Mouse (Mus musculus) embryonic facial prominence, embryonic 15.5 days (tissue): ENCODE measurements around the gene Ccsap. TPM values are rescaled to one million over a fixed set of nuclear protein-coding genes. Genes with fewer than 3 reads are reported as not detected.

Source experiments
- ATAC-seq: fragments of 200-750 bp; cut with Nextera tagmentation; 2 replicates; pipeline ENCODE4 v1.8.0; 2017; ENCODE audit warnings: low read depth, moderate TSS enrichment; ENCODE audit not compliant: insufficient number of reproducible peaks, low FRiP score, low TSS enrichment
- H3K27ac ChIP-seq: fragments of 300-500 bp; sonication (generic); replicated peaks from 2 replicates; pipeline ENCODE4 v1.5.1; 2015; ENCODE audit warnings: mild to moderate bottlenecking, inconsistent platforms
- H3K27me3 ChIP-seq: fragments of 300-500 bp; sonication (generic); 2 replicates; pipeline ENCODE4 v1.6.1; 2015; ENCODE audit warnings: inconsistent platforms
- H3K36me3 ChIP-seq: fragments of 300-500 bp; sonication (generic); 2 replicates; pipeline ENCODE4 v1.6.1; 2015; ENCODE audit warnings: mild to moderate bottlenecking, inconsistent platforms
- H3K4me1 ChIP-seq: fragments of 300-500 bp; sonication (generic); 2 replicates; pipeline ENCODE4 v1.6.1; 2015; ENCODE audit warnings: inconsistent platforms
- H3K4me2 ChIP-seq: fragments of 300-500 bp; sonication (generic); replicated peaks from 2 replicates; pipeline ENCODE4 v1.6.1; 2015; ENCODE audit warnings: mild to moderate bottlenecking, inconsistent platforms
- H3K4me3 ChIP-seq: fragments of 300-500 bp; sonication (generic); replicated peaks from 2 replicates; pipeline ENCODE4 v1.5.1; 2015; ENCODE audit warnings: mild to moderate bottlenecking, inconsistent platforms
- H3K9ac ChIP-seq: fragments of 300-500 bp; sonication (generic); 2 replicates; pipeline ENCODE4 v1.6.1; 2015; ENCODE audit warnings: inconsistent platforms
- H3K9me3 ChIP-seq: fragments of 300-500 bp; sonication (generic); replicated peaks from 2 replicates; pipeline ENCODE4 v1.6.1; 2016; ENCODE audit warnings: inconsistent platforms
- WGBS: fragments of 180-500 bp; shearing (Covaris S2); methylation state at CpG from one replicate; pipeline ENCODE4 v1.1.7; 2015; 5-methylcytosine and 5-hydroxymethylcytosine counted together
- polyA plus RNA-seq: library from polyadenylated mRNA; unstranded; fragments of >200 nt; fragmentation: Nextera tagmentation; extraction: Ambion mirVana; gene quantifications from 2 replicates; pipeline ENCODE4 v1.2.1, GENCODE M21; 2015

Gene Ccsap
- 4.9 and 6.5 TPM in 2 replicates for polyA plus RNA-seq

DNA sequence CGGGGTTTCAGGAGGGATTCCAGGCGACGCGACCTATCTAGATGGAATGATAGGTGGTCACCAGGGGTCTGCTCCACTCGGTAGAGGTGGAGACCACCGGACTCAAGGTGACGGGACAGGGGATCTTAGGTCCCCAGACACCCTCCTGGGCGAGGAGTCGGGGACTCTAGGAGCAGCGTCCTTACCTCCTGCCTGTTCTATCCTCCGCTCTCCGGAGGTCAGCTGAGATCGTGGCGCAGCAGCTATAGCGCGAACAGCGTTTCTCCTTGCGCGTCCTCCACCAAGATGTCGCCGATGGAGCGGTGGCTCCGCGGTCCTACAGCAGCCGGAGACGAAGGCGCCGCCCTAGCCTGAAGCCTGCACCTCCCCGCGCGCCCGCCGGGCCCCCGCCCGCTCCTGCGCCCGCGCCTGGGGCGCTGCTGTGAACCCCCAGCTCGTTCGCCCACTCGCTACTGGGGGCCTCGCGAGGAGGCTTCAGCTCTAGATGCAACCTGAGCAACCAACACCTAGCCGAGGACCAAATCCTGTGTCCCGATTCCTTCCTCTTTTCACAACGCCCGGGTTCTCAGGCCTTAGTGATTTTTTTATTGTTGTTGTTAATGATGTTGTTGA lies at the start of gene Ccsap:
Gene Ccsap (minus strand): TSS at position 562 of the 612 bp plus-strand sequence.
- peak within 1 kb of the TSS; percentile 66 for H3K27ac ChIP-seq
- WGBS: under 1% methylated on average over 48 of the region's 48 CpGs

DNA sequence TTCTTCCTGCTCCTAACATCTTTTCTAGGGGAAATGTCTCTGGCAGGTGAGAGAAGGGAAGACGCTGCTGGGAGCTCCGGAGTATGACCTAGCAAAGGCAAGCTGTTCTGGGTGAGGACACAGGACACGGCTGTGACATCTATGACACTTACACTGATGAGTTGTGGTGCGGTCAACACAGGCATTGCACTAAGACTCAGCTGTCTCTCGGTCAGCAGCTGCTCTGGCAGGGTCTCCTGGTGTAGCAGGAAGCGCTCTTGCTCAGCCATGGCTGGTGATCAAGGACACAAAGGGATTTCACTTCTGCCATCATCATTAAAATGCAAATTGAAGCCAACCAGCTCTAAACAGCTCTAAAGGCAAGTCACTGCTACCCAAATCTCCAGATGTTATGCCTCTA lies 47.6 kb upstream of the Ccsap start:
- H3K9me3 ChIP-seq: no peaks in the 10 kb centered on the region
- H3K36me3 ChIP-seq: peaks cover 72% of the 10 kb centered on the region
- H3K4me3 ChIP-seq: no peak overlapping the region
- H3K27ac ChIP-seq: no peak overlapping the region
- peak overlapping the region; percentile 1; the same call in 1 of the 2 replicates for H3K9ac ChIP-seq
- no peak; the same call in 1 of the 2 replicates for ATAC-seq
- H3K27me3 ChIP-seq: no peaks in the 10 kb centered on the region
- H3K4me1 ChIP-seq: no peaks in the 10 kb centered on the region
- H3K4me2 ChIP-seq: no peak overlapping the region
- 83% methylated on average over 6 of the region's 6 CpGs for WGBS

More for the DNA sequence above, at the start of gene Ccsap:
- peak within 1 kb of the TSS; percentile 64 for H3K4me3 ChIP-seq
- peak within 1 kb of the TSS; percentile 65 for H3K9ac ChIP-seq
- H3K27me3 ChIP-seq: peaks cover 19% of the 10 kb centered on the region; the same call in 1 of the 2 replicates
- no peaks in the 10 kb centered on the region for H3K36me3 ChIP-seq
- peak within 1 kb of the TSS; percentile 94 for H3K4me2 ChIP-seq
- H3K9me3 ChIP-seq: no peaks in the 10 kb centered on the region
- H3K4me1 ChIP-seq: peaks cover 13% of the 10 kb centered on the region
- ATAC-seq: peak; percentile 39

DNA sequence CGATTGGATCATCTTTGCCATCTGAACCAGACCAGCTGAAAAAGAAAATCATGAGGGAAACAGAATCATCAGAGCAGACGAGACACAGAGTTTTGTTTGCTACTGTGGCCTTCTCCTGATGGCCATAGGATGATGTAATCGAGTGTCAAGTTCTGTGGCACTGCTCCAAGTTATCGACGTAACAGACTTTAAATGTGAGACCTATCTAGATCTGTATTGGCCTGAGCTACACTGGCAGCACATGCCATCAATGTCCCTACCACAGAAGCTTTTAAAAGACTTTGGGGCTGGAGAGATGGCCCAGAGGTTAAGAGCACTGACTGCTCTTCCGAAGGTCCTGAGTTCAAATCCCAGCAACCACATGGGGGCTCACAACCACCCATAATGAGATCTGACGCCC lies 42.6 kb upstream of the Ccsap start:
- H3K9ac ChIP-seq: no peak overlapping the region
- no peak overlapping the region for H3K27ac ChIP-seq
- no peaks in the 10 kb centered on the region for H3K27me3 ChIP-seq
- 80% methylated on average over 7 of the region's 7 CpGs for WGBS
- no peak overlapping the region for H3K4me3 ChIP-seq
- H3K9me3 ChIP-seq: no peaks in the 10 kb centered on the region
- no peak for ATAC-seq
- peaks cover 61% of the 10 kb centered on the region for H3K36me3 ChIP-seq
- H3K4me1 ChIP-seq: no peaks in the 10 kb centered on the region
- no peak overlapping the region for H3K4me2 ChIP-seq

DNA sequence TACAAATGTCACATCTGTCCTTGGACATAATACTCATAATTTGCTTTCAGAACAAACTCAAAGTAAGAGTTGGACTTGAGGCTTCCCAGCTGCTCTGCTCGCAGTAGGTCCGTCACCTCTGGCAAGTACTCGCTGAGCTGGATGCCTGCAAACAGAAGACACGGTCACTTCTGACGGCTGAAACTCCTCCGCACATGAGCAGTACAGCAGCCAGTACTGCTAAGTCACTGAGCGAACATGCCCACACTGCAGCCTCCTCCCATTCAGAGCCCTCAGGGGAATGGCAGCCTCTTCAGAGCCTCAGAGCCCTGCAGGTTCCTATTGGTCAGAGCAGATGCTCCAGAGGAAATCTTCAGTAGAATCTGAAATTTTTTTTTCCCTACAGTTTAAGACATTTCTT lies 39.4 kb upstream of the Ccsap start:
- no peak overlapping the region for H3K9ac ChIP-seq
- H3K4me3 ChIP-seq: no peak overlapping the region
- H3K36me3 ChIP-seq: peaks cover 40% of the 10 kb centered on the region
- H3K9me3 ChIP-seq: no peaks in the 10 kb centered on the region
- peaks cover 22% of the 10 kb centered on the region for H3K27me3 ChIP-seq
- no peak for ATAC-seq
- no peaks in the 10 kb centered on the region for H3K4me1 ChIP-seq
- WGBS: 81% methylated on average over 7 of the region's 7 CpGs
- no peak overlapping the region for H3K4me2 ChIP-seq
- no peak overlapping the region for H3K27ac ChIP-seq

DNA sequence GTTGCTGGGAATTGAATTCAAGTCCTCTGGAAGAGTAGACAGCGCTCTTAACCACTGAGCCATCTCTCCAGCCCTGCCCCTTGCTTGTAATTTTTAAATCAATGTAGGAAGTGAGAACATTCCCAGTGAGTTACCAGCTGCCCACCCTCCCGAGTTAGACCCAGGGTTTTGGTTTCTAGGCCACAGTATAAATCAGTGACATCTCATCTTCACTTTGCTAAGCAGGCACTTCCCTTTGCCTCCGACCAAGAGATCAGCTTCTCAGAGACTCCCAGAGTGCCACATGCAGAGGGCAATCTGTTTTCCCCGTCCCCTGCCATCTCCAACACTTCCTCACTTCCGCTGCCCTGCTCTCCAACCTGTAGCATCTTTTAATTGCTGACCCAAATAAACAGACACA lies 38.6 kb upstream of the Ccsap start:
- peaks cover 32% of the 10 kb centered on the region for H3K36me3 ChIP-seq
- no peak overlapping the region for H3K9ac ChIP-seq
- peaks cover 30% of the 10 kb centered on the region for H3K27me3 ChIP-seq
- 85% methylated on average over 5 of the region's 5 CpGs for WGBS
- no peak overlapping the region for H3K27ac ChIP-seq
- no peak for ATAC-seq
- H3K4me2 ChIP-seq: no peak overlapping the region
- H3K4me3 ChIP-seq: no peak overlapping the region
- no peaks in the 10 kb centered on the region for H3K4me1 ChIP-seq
- no peaks in the 10 kb centered on the region for H3K9me3 ChIP-seq

DNA sequence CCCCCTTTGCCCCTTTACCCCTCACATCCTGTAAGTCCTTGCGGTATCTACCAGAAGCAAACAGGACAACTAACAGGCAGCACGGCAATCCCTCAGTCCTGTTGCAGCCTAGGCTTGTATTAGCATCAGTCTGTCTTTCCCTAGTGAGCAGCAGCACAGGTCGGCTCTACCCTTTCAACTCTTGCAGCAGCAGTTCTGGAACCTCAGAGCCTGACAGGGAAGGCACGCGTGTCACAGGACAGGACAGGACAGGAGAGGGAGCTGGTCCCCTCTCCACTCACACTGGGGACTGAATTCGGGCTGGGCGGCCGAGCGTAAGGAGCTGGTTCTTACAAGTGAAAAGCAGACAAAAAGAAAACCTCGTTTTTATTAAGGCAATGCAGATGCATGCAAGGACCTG lies 36.8 kb upstream of the Ccsap start:
- Histone ChIP-seq H3K4me3 (no peak overlapping the region), H3K4me1 (peaks cover 12% of the 10 kb centered on the region), H3K9me3 (no peaks in the 10 kb centered on the region), H3K4me2 (no peak overlapping the region), H3K27me3 (peaks cover 48% of the 10 kb centered on the region), H3K36me3 (peaks cover 20% of the 10 kb centered on the region), H3K9ac (no peak overlapping the region), H3K27ac (no peak overlapping the region)
- 54% methylated on average over 10 of the region's 10 CpGs for WGBS
- ATAC-seq: no peak

DNA sequence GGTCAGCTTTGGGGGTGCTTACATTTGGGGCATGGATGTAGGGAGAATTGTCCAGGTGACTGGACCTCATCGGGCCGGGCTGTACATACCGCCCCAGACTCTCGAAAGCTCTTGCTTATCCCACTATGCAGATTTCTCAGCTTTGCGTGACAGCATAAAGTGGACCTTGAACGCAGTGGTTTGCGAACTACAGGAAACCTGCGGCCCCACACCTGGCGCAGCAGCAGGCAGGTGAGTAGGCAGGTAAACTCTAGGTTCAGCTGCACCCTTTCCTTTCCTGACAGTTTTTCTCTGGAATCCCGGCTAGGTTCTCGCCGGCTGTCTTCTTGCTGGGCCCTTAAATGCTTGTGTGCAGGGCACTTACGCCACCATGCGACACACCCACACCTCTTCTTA lies 36.4 kb upstream of the Ccsap start:
- peaks cover 16% of the 10 kb centered on the region for H3K4me1 ChIP-seq
- peaks cover 52% of the 10 kb centered on the region for H3K27me3 ChIP-seq
- H3K27ac ChIP-seq: no peak overlapping the region
- H3K9me3 ChIP-seq: no peaks in the 10 kb centered on the region
- H3K4me3 ChIP-seq: no peak overlapping the region
- H3K9ac ChIP-seq: no peak overlapping the region
- peaks cover 16% of the 10 kb centered on the region for H3K36me3 ChIP-seq
- H3K4me2 ChIP-seq: no peak overlapping the region
- WGBS: 56% methylated on average over 14 of the region's 14 CpGs
- no peak for ATAC-seq

DNA sequence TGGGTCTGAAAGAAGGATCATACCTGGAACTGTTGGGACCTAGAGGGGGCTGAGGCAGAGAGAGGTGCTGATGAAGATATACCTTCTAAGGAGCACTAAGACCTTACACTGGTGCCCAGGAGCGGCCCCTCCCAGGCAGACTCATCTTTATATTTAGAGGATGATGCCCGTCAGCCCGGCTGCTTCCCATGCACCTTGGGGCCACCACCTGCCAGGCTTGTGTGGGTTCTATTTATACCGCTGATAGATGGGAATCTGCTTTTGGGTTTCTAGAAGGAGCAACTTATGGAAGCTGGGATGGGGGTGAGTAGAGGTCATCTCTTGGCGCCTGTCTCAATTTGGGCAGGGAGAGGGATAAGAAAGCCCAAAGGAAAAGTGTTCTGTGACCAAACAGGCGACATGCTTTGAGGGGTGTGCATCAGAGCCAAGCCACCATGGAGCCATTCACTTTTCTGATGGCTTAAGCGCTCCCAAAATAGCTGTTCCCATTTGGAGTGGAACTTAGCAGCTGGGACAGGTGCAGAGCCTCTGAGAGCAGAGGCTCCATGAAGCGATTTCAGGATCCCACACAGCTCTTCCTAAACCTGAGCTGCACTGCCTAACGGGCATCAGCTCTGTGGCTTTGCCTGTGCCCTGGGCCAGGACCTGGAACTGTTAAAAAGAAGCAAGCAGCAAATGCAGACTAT lies 35.8 kb upstream of the Ccsap start:
- ATAC-seq: no peak
- H3K36me3 ChIP-seq: peaks cover 10% of the 10 kb centered on the region; the same call in 1 of the 2 replicates
- H3K27me3 ChIP-seq: peaks cover 58% of the 10 kb centered on the region
- no peak overlapping the region for H3K27ac ChIP-seq
- H3K9me3 ChIP-seq: no peaks in the 10 kb centered on the region
- H3K4me1 ChIP-seq: peaks cover 20% of the 10 kb centered on the region
- 65% methylated on average over 9 of the region's 9 CpGs for WGBS
- H3K4me3 ChIP-seq: no peak overlapping the region
- H3K4me2 ChIP-seq: no peak overlapping the region
- no peak overlapping the region for H3K9ac ChIP-seq

DNA sequence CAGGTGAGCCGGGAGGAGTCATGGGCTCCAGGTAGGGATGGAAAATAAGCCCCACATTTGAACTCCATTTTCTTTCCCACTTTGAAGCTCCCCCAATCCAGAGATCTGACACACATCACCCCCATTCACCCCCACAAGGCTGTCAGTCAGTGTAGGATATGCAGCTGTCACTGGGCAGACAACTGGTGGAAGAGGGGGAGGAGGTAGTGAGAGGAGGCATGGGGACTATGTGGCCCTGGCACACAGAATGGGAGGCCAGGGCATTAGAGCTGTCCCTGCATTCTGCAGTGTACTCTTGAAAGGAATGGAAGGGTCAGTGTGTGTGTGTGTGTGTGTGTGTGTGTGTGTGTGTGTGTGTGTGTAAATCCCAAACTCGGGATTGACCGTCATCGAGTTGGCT lies 35.2 kb upstream of the Ccsap start:
- Histone ChIP-seq H3K4me1 (peaks cover 20% of the 10 kb centered on the region), H3K27ac (no peak overlapping the region), H3K27me3 (peaks cover 64% of the 10 kb centered on the region), H3K9ac (no peak overlapping the region), H3K9me3 (no peaks in the 10 kb centered on the region), H3K36me3 (peaks cover 4% of the 10 kb centered on the region; the same call in 1 of the 2 replicates), H3K4me3 (no peak overlapping the region), H3K4me2 (no peak overlapping the region)
- ATAC-seq: no peak
- WGBS: 75% methylated on average over 4 of the region's 4 CpGs

DNA sequence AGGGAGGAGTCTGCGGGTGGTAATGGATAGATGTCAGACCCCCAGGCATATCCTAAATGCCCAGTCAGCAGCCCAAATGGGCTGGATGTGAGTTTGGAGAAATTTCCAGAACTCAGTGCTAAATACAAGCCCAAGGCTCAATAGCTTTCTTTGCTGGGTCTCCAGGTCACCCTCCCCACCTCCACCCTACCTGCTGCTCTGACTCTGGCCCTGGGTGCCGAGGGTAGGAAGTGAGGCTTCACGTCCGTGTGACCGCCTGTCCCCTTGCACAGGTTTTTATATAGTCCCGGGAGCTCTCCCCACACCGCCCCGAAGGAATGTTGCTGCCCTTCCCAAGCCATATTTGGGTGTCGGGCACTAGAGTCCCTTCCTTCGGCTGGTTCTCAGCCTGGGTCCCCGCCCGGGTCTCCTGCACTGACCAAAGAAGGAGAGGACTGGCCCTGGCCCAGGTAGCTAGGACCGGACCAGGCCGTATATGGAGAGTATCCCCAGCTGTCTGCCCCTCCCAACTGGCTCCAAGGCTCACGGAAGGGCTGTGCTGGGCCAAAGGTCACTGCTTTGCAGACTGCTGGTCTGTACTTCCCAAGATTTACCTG lies 34.6 kb upstream of the Ccsap start, which contains the start of gene Acta1:
Gene Acta1 (minus strand): TSS at position 250 of the 596 bp plus-strand sequence.
- Histone ChIP-seq H3K4me2 (no peak within 1 kb of the TSS), H3K27me3 (peaks cover 70% of the 10 kb centered on the region), H3K27ac (no peak within 1 kb of the TSS), H3K4me1 (peaks cover 20% of the 10 kb centered on the region), H3K9me3 (no peaks in the 10 kb centered on the region), H3K4me3 (0 out of 2 replicates have a peak within 1 kb of the TSS, but pooled peaks have one; percentile 4), H3K9ac (no peak within 1 kb of the TSS), H3K36me3 (0 out of 2 replicates have a peak, but pooled peaks cover 3% of the 10 kb centered on the region)
- ATAC-seq: no peak
- WGBS: 17% methylated on average over 15 of the region's 15 CpGs

DNA sequence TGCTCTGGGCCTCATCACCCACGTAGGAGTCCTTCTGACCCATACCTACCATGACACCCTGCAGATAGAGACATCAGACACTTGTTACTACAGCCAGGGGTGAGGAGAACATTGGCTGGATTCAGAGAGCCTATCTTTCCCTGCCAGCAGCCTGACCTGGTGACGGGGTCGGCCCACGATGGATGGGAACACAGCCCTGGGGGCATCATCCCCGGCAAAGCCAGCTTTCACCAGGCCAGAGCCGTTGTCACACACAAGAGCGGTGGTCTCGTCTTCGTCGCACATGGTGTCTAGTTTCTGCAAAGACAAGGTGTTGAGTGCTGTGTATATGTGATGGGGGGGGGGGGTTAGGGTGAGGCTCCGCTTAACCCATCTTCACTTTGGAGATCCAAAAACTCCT lies 33.4 kb upstream of the Ccsap start:
- no peak for ATAC-seq
- 0 out of 2 replicates have a peak overlapping the region, but pooled peaks have one; percentile 4 for H3K4me3 ChIP-seq
- no peak overlapping the region for H3K9ac ChIP-seq
- peaks cover 20% of the 10 kb centered on the region for H3K4me1 ChIP-seq
- no peak overlapping the region for H3K4me2 ChIP-seq
- 58% methylated on average over 11 of the region's 11 CpGs for WGBS
- no peaks in the 10 kb centered on the region for H3K9me3 ChIP-seq
- H3K27ac ChIP-seq: no peak overlapping the region
- peaks cover 76% of the 10 kb centered on the region for H3K27me3 ChIP-seq
- no peaks in the 10 kb centered on the region for H3K36me3 ChIP-seq
